Mouse (Mus musculus): Measurements from ENCODE around the gene Twnk. TPM values are rescaled to one million over a fixed set of nuclear protein-coding genes. Genes with fewer than 3 reads are reported as not detected.
A peak's percentile ranks its signal among the peaks of the same experiment; 100 is the strongest.

Gene Twnk
- 40.9 and 41.8 TPM in 2 replicates for polyA plus RNA-seq (2016; fragmentation: Nextera tagmentation; extraction: Ambion mirVana)

GRCm38 (mm10) chr19:45005444-45005843, at the start of gene Twnk:
Twnk (plus strand) TSS chr19:45005663.
- 11% methylated on average over 16 of the region's 16 CpGs for WGBS
- peaks cover 77% of the 10 kb centered on the region for H3K36me3 ChIP-seq (replicated peaks)
- peak; percentile 50 for DNase-seq (ENCODE audit: low spot score)
- H3K4me1 ChIP-seq, result peaks cover 28% of the 10 kb centered on the region
- H3K27ac ChIP-seq (replicated peaks), result peak within 1 kb of the TSS; percentile 90
- H3K4me3 ChIP-seq, result peak within 1 kb of the TSS; percentile 97
- no peaks in the 10 kb centered on the region for H3K9me3 ChIP-seq
- H3K27me3 ChIP-seq (replicated peaks; ENCODE audit: low read depth, poor library complexity, severe bottlenecking), result no peaks in the 10 kb centered on the region

- Histone ChIP-seq H3K27ac (replicated peaks) (no peak overlapping the region), H3K27me3 (replicated peaks; ENCODE audit: low read depth, poor library complexity, severe bottlenecking) (no peaks in the 10 kb centered on the region), H3K4me1 (no peaks in the 10 kb centered on the region), H3K4me3 (no peak overlapping the region), H3K9me3 (no peaks in the 10 kb centered on the region), H3K36me3 (replicated peaks) (peaks cover 99% of the 10 kb centered on the region)
- no peak for DNase-seq (ENCODE audit: low spot score)
- 93% methylated on average over 2 of the region's 2 CpGs for WGBS
Measured at GRCm38 (mm10) chr19:44959633-44960032, 45.8 kb upstream of the Twnk start.

- 95% methylated on average over 1 of the region's 1 CpGs for WGBS
- H3K4me1 ChIP-seq, result no peaks in the 10 kb centered on the region
- peaks cover 97% of the 10 kb centered on the region for H3K36me3 ChIP-seq (replicated peaks)
- no peaks in the 10 kb centered on the region for H3K27me3 ChIP-seq (replicated peaks; ENCODE audit: low read depth, poor library complexity, severe bottlenecking)
- H3K27ac ChIP-seq (replicated peaks), result no peak overlapping the region
- DNase-seq (ENCODE audit: low spot score), result no peak
- H3K9me3 ChIP-seq, result no peaks in the 10 kb centered on the region
- no peak overlapping the region for H3K4me3 ChIP-seq
Measured at GRCm38 (mm10) chr19:44965978-44966377, 39.5 kb upstream of the Twnk start.

GRCm38 (mm10) chr19:44968329-44968728, 37.1 kb upstream of the Twnk start:
- H3K36me3 ChIP-seq (replicated peaks), result peaks cover 97% of the 10 kb centered on the region
- no peaks in the 10 kb centered on the region for H3K27me3 ChIP-seq (replicated peaks; ENCODE audit: low read depth, poor library complexity, severe bottlenecking)
- H3K4me3 ChIP-seq, result no peak overlapping the region
- WGBS, result 91% methylated on average over 3 of the region's 3 CpGs
- H3K9me3 ChIP-seq, result no peaks in the 10 kb centered on the region
- no peak overlapping the region for H3K27ac ChIP-seq (replicated peaks)
- no peaks in the 10 kb centered on the region for H3K4me1 ChIP-seq
- DNase-seq (ENCODE audit: low spot score), result no peak

GRCm38 (mm10) chr19:44976636-44977035, 28.8 kb upstream of the Twnk start:
- Histone ChIP-seq H3K4me3 (no peak overlapping the region), H3K9me3 (no peaks in the 10 kb centered on the region), H3K27ac (replicated peaks) (no peak overlapping the region), H3K4me1 (no peaks in the 10 kb centered on the region), H3K36me3 (replicated peaks) (peaks cover 100% of the 10 kb centered on the region), H3K27me3 (replicated peaks; ENCODE audit: low read depth, poor library complexity, severe bottlenecking) (no peaks in the 10 kb centered on the region)
- no peak for DNase-seq (ENCODE audit: low spot score)
- WGBS, result 78% methylated on average over 6 of the region's 6 CpGs

- Histone ChIP-seq H3K4me3 (no peak overlapping the region), H3K4me1 (no peaks in the 10 kb centered on the region), H3K27ac (replicated peaks) (no peak overlapping the region), H3K27me3 (replicated peaks; ENCODE audit: low read depth, poor library complexity, severe bottlenecking) (no peaks in the 10 kb centered on the region), H3K9me3 (no peaks in the 10 kb centered on the region), H3K36me3 (replicated peaks) (peaks cover 100% of the 10 kb centered on the region)
- WGBS, result 92% methylated on average over 6 of the region's 6 CpGs
- DNase-seq (ENCODE audit: low spot score), result no peak
Measured at GRCm38 (mm10) chr19:44977148-44977547, 28.3 kb upstream of the Twnk start.

- Histone ChIP-seq H3K27ac (replicated peaks) (no peak overlapping the region), H3K36me3 (replicated peaks) (peaks cover 79% of the 10 kb centered on the region), H3K4me1 (no peaks in the 10 kb centered on the region), H3K9me3 (no peaks in the 10 kb centered on the region), H3K4me3 (no peak overlapping the region), H3K27me3 (replicated peaks; ENCODE audit: low read depth, poor library complexity, severe bottlenecking) (no peaks in the 10 kb centered on the region)
- 96% methylated on average over 2 of the region's 2 CpGs for WGBS
- no peak for DNase-seq (ENCODE audit: low spot score)
Measured at GRCm38 (mm10) chr19:44980787-44981186, 24.7 kb upstream of the Twnk start.

GRCm38 (mm10) chr19:44982477-44983115, 22.9 kb upstream of the Twnk start:
- Histone ChIP-seq H3K4me3 (no peak overlapping the region), H3K36me3 (replicated peaks) (peaks cover 61% of the 10 kb centered on the region)

GRCm38 (mm10) chr19:44983366-44983765, 22.1 kb upstream of the Twnk start:
- H3K36me3 ChIP-seq (replicated peaks), result peaks cover 53% of the 10 kb centered on the region
- no peak overlapping the region for H3K27ac ChIP-seq (replicated peaks)
- H3K4me3 ChIP-seq, result no peak overlapping the region
- peaks cover 11% of the 10 kb centered on the region for H3K4me1 ChIP-seq
- no peaks in the 10 kb centered on the region for H3K9me3 ChIP-seq
- WGBS, result 93% methylated on average over 6 of the region's 6 CpGs
- DNase-seq (ENCODE audit: low spot score), result no peak
- H3K27me3 ChIP-seq (replicated peaks; ENCODE audit: low read depth, poor library complexity, severe bottlenecking), result 0 out of 2 replicates have a peak, but pooled peaks cover 7% of the 10 kb centered on the region

More at GRCm38 (mm10) chr19:44982477-44983115, 22.9 kb upstream of the Twnk start:
- H3K4me1 ChIP-seq, result 0 out of 2 replicates have a peak, but pooled peaks cover 3% of the 10 kb centered on the region
- WGBS, result 86% methylated on average over 7 of the region's 7 CpGs
- H3K27ac ChIP-seq (replicated peaks), result no peak overlapping the region
- 0 out of 2 replicates have a peak, but pooled peaks cover 7% of the 10 kb centered on the region for H3K27me3 ChIP-seq (replicated peaks; ENCODE audit: low read depth, poor library complexity, severe bottlenecking)
- H3K9me3 ChIP-seq, result no peaks in the 10 kb centered on the region
- DNase-seq (ENCODE audit: low spot score), result no peak

GRCm38 (mm10) chr19:44984420-44984819, 21.0 kb upstream of the Twnk start:
- H3K36me3 ChIP-seq (replicated peaks), result peaks cover 42% of the 10 kb centered on the region
- no peak for DNase-seq (ENCODE audit: low spot score)
- no peak overlapping the region for H3K4me3 ChIP-seq
- H3K27ac ChIP-seq (replicated peaks), result no peak overlapping the region
- 0 out of 2 replicates have a peak, but pooled peaks cover 7% of the 10 kb centered on the region for H3K27me3 ChIP-seq (replicated peaks; ENCODE audit: low read depth, poor library complexity, severe bottlenecking)
- WGBS, result 95% methylated on average over 4 of the region's 4 CpGs
- H3K4me1 ChIP-seq, result peaks cover 20% of the 10 kb centered on the region
- H3K9me3 ChIP-seq, result no peaks in the 10 kb centered on the region

- Histone ChIP-seq H3K9me3 (no peaks in the 10 kb centered on the region), H3K4me1 (peaks cover 30% of the 10 kb centered on the region), H3K27ac (replicated peaks) (no peak overlapping the region), H3K36me3 (replicated peaks) (peaks cover 33% of the 10 kb centered on the region), H3K4me3 (no peak overlapping the region), H3K27me3 (replicated peaks; ENCODE audit: low read depth, poor library complexity, severe bottlenecking) (0 out of 2 replicates have a peak, but pooled peaks cover 13% of the 10 kb centered on the region)
- no peak for DNase-seq (ENCODE audit: low spot score)
- WGBS, result 60% methylated on average over 5 of the region's 5 CpGs
Measured at GRCm38 (mm10) chr19:44985159-44985988, 20.1 kb upstream of the Twnk start.

GRCm38 (mm10) chr19:44987004-44987403, 18.5 kb upstream of the Twnk start:
- Histone ChIP-seq H3K36me3 (replicated peaks) (peaks cover 17% of the 10 kb centered on the region), H3K27me3 (replicated peaks; ENCODE audit: low read depth, poor library complexity, severe bottlenecking) (0 out of 2 replicates have a peak, but pooled peaks cover 18% of the 10 kb centered on the region), H3K27ac (replicated peaks) (no peak overlapping the region), H3K9me3 (no peaks in the 10 kb centered on the region), H3K4me1 (peaks cover 46% of the 10 kb centered on the region), H3K4me3 (no peak overlapping the region)
- no peak for DNase-seq (ENCODE audit: low spot score)
- WGBS, result 72% methylated on average over 6 of the region's 6 CpGs

All from embryonic facial prominence, embryonic 10.5 days (tissue).